Mouse (Mus musculus): Measurements from ENCODE around the gene Arpc1b.
"Not testable (repeated sequence)": the region's sequence is repeated elsewhere in the genome, so short reads cannot be mapped to it uniquely, and the experiment has no call there.

Gene Arpc1b

GRCm38 (mm10) chr5:145113416-145113815, 599 bp upstream of the Arpc1b start:
- DNase-seq (ENCODE audit: low read depth in 1 of 2, low spot score in 2 of 2), result no peak

GRCm38 (mm10) chr5:145114606-145115473, 825 bp downstream of the Arpc1b start:
- DNase-seq (ENCODE audit: low read depth in 1 of 2, low spot score in 2 of 2), result peak in 1 of 2 experiments; percentile 55

GRCm38 (mm10) chr5:145115736-145116135, 1.7 kb downstream of the Arpc1b start:
- DNase-seq (ENCODE audit: low read depth in 1 of 2, low spot score in 2 of 2), result no peak

- peak; percentile 48 to 56 for DNase-seq (ENCODE audit: low read depth in 1 of 2, low spot score in 2 of 2)
Observed at GRCm38 (mm10) chr5:145116316-145116715, 2.3 kb downstream of the Arpc1b start.

DNA sequence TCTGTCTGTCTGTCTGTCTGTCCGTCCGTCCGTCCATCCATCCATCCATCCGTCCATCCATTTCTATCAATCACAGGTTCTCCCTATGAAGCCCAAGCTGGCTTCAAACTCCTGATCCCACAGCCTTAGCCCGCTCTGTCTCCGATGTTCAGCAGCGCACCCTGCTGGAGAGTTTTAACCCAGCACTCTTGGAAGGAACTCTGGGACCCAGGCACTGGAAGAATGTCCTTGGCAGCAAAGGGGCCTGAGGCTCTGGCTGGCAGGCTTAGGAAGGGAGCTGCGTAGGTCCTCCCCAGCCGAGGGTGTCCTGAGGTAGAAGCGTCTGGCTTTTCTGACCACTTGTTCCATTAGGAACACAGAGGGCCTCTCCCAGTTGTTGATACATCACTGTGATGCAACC, 2.9 kb downstream of the Arpc1b start:
- peak; percentile 35 to 42 for DNase-seq (ENCODE audit: low read depth in 1 of 2, low spot score in 2 of 2)

- DNase-seq (ENCODE audit: low read depth in 1 of 2, low spot score in 2 of 2), result no peak
Observed at GRCm38 (mm10) chr5:145118005-145118404, 4.0 kb downstream of the Arpc1b start.

DNA sequence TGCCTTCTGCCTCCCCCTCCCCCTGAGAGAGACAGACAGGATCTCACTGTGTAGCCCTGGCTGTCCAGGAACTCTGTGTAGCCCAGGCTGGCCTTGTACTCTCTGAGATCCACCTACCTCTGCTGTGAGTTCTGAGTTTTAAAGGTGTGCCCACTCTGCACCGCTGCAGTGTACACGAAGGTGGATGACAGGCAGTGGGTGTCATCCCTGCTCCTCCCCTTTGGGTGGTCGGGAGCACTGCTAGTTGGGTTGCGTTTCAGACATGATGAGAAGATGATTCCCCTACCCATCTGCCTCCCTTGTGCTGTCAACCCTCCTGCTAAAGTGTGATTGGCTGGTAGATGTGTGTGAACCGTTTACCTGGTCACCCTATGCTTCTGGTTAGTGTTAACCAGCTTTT, 4.4 kb downstream of the Arpc1b start:
- no peak for DNase-seq (ENCODE audit: low read depth in 1 of 2, low spot score in 2 of 2)

DNA sequence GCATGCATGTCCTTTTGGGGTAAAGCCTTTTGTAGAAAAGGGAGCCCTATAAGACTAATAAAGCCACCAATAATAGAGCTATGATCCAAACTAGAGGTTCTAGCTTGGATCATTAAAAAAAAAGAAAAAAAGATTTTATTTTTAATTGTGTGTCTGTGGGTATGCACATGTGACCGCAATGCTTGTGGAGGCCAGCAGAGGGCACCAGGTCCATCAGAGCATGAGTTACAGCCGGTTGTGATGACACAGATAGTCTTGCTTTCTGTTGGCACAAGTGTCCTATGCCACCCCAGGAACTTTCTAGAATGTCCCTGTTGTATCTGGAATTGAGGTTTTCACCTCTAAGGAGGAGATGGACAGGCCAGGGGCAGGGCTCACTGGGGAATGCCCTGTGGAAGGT, 5.4 kb downstream of the Arpc1b start:
- DNase-seq (ENCODE audit: low read depth in 1 of 2, low spot score in 2 of 2), result peak in 1 of 2 experiments; percentile 37

DNA sequence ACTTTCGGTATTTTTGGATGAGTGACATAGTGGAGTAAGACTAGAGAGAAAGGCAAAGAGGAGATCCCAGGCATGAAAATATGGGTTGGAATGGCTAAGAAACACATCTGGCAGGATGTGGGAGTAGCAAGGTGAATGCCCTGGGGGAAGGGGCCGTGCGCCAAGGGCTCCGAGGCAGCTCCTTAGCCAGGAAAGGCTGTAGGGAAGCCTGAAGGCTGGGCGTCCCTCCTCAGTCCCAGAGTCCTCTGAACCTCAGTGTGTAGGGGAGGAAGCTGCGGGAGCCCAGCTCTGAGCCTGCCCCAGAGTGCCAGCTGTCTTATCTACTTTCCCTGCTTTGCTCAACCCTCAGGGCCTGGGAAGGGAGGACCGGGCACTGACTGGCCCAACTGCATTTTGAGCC, 6.9 kb downstream of the Arpc1b start:
- no peak for DNase-seq (ENCODE audit: low read depth in 1 of 2, low spot score in 2 of 2)

GRCm38 (mm10) chr5:145123396-145123795, 9.4 kb downstream of the Arpc1b start:
- DNase-seq (ENCODE audit: low read depth in 1 of 2, low spot score in 2 of 2), result no peak

DNA sequence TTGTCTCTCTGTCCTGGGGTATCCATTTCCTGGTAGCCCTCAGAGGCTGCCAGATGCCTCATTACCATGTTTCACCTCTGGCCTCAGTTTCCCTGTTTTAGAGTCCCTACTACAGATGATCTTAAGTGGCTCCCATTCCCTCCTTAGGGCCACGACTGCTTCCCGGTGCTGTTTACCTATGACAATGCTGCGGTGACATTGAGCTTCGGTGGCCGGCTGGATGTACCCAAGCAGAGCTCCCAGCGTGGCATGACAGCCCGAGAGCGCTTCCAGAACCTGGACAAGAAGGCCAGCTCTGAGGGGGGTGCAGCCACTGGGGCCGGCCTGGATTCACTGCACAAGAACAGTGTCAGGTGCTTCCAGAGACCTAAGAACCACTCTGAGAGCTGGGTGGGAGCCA, 12.6 kb downstream of the Arpc1b start:
- DNase-seq (ENCODE audit: low read depth in 1 of 2, low spot score in 2 of 2), result no peak

- DNase-seq (ENCODE audit: low read depth in 1 of 2, low spot score in 2 of 2), result no peak
Observed at GRCm38 (mm10) chr5:145129124-145129523, 15.1 kb downstream of the Arpc1b start.

GRCm38 (mm10) chr5:145129773-145130172, 15.8 kb downstream of the Arpc1b start:
- DNase-seq (ENCODE audit: low read depth in 1 of 2, low spot score in 2 of 2), result not testable (repeated sequence)

GRCm38 (mm10) chr5:145130191-145130590, 16.2 kb downstream of the Arpc1b start:
- no peak for DNase-seq (ENCODE audit: low read depth in 1 of 2, low spot score in 2 of 2)

GRCm38 (mm10) chr5:145130995-145131394, 17.0 kb downstream of the Arpc1b start:
- no peak for DNase-seq (ENCODE audit: low read depth in 1 of 2, low spot score in 2 of 2)

DNA sequence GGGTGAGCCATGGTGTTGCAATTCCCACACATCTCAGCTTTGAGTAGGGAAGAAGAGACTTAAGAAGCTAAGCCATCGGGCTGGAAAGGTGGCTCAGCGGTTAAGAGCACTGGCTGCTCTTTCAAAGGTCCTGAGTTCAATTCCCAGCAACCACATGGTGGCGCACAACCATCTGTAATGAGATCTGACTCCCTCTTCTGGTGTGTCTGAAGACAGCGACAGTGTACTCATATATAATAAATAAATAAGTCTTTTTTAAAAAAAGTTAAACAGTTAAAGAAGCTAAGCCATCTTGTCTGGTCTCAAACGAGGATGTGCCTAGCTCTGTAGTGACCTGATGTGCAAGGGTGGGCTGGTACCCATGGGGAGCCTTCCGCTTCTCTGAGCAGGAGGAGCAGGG, 19.3 kb downstream of the Arpc1b start:
- not testable (repeated sequence) for DNase-seq (ENCODE audit: low read depth in 1 of 2, low spot score in 2 of 2)

DNA sequence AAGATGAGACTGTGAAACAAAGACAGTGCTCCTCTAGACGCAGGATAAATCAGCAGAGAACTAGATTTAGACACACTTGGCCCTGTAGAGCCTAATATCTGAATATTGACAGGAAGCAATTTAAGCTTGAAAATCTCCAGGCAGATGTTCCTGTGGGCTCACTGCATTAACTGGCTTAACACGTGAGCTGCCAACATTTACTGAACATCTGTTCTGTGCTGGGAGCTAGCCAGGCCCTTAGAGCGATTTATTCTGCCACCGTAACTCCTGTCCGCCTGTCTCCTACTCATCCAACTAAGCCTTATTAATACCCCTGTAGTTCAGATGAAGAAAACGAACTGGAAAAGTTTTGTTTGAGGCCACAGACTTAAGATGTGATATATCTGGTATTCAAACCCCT, 24.8 kb downstream of the Arpc1b start:
- DNase-seq (ENCODE audit: low read depth in 1 of 2, low spot score in 2 of 2), result no peak

DNA sequence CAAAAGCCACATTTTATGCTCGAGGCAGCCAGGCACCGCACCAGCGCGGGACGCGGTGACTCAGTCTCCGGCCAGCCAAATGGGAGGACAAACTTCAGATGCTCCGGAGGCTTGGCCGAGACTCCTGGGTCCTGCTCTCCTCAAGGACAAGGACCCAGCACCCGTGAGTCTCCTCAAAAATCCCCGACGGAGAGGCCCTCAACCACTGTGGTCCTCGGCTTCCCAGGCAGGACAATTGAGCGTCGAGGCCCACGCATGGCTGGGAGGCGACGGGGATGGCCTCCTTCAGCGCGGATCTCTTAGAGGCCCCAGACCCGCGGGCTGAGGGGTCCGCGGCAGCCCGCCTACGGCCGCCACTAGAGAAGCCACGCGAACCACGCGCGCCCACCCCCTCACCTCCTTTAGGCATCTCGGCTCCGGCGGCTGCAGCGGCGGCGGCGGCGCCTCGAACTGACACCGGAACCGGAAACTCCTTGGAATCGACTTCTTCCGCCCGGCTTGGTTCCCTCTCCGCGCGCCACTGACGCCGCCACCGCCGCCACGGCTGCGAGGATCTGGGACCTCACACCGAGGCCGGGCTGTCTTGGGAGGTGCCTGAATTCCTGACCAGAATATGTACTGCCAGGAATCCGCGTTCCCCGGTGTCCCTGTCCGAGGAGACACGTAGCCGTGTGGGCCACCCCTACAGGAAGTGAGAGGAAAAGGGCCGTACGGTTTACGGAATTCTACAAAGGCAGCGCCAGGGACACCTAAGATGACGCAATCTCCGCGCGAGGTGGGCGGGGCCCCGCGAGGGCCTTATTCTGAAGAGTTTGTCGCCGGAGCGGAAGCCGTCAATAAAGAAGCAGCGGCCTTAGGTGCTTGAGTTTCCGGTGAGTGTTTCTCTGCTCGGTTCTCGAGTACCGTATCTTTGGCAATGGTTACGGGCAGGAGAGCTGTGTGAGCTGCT, 25.8 kb downstream of the Arpc1b start, which contains the start of the genes Pdap1 and Bud31:
Gene Pdap1, minus strand, starts transcription at position 668 of the 949 bp plus-strand sequence.
Gene Bud31, plus strand, starts transcription at position 792 of the 949 bp plus-strand sequence.
- DNase-seq (ENCODE audit: low read depth in 1 of 2, low spot score in 2 of 2), result peak; percentile 88 to 95

GRCm38 (mm10) chr5:145140611-145141010, 26.6 kb downstream of the Arpc1b start:
- no peak for DNase-seq (ENCODE audit: low read depth in 1 of 2, low spot score in 2 of 2)

DNA sequence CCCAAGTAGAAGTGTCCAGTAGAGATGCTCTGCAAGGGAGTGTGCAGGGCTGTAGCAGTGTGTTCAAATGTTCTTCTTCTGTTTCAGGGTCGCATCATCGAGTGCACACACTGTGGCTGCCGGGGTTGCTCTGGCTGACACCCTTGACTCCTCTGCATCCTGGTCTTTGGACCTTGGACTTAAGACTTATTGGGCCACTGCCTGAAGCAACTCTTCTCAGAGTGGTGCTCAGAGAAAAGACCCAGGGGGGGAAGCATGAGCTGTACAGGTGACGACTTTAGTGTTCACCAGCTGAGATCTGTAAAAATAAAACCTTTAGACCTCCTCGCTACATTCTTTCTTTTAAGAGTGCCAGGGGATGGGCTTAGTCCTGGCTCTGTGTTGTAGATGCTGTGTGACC, 33.7 kb downstream of the Arpc1b start:
- no peak for DNase-seq (ENCODE audit: low read depth in 1 of 2, low spot score in 2 of 2)

GRCm38 (mm10) chr5:145149294-145149693, 35.3 kb downstream of the Arpc1b start:
- DNase-seq (ENCODE audit: low read depth in 1 of 2, low spot score in 2 of 2), result no peak

GRCm38 (mm10) chr5:145152690-145153089, 38.7 kb downstream of the Arpc1b start:
- DNase-seq (ENCODE audit: low read depth in 1 of 2, low spot score in 2 of 2), result no peak
